Mouse (Mus musculus) kidney, adult 2 months (tissue): ENCODE data around the gene Fndc11. TPM values are rescaled to one million over a fixed set of nuclear protein-coding genes. Genes with fewer than 3 reads are reported as not detected.

Source experiments
- DNase-seq: peaks from one replicate; pipeline ENCODE4 v3.0.0; 2021
- H3K27ac ChIP-seq: fragments of 200-500 bp; 2 replicates; pipeline ENCODE4 v1.5.1; 2012; ENCODE audit warnings: low read depth, low read length, control low read depth, inconsistent platforms; ENCODE audit not compliant: insufficient read depth
- H3K27me3 ChIP-seq: fragments of 200-500 bp; replicated peaks from 2 replicates; pipeline ENCODE4 v1.6.1; 2012; ENCODE audit warnings: mild to moderate bottlenecking, moderate library complexity, low read length, inconsistent platforms; ENCODE audit not compliant: control insufficient read depth, insufficient read depth
- H3K36me3 ChIP-seq: fragments of 200-500 bp; 2 replicates; pipeline ENCODE4 v1.6.1; 2012; ENCODE audit warnings: mild to moderate bottlenecking, moderate library complexity, low read length, inconsistent platforms; ENCODE audit not compliant: control insufficient read depth, insufficient read depth
- H3K4me1 ChIP-seq: fragments of 200-500 bp; 2 replicates; pipeline ENCODE4 v1.6.1; 2011; ENCODE audit warnings: low read length; ENCODE audit not compliant: control insufficient read depth, insufficient read depth
- H3K4me3 ChIP-seq: fragments of 200-500 bp; 2 replicates; pipeline ENCODE4 v1.5.1; 2011; ENCODE audit warnings: mild to moderate bottlenecking, low read depth, low read length, control low read depth; ENCODE audit not compliant: insufficient read depth
- CTCF ChIP-seq: fragments of 200-500 bp; conservative IDR thresholded peaks from 2 replicates; pipeline ENCODE4 v1.5.1; 2011; ENCODE audit warnings: low read depth, mild to moderate bottlenecking, control low read depth, low read length, moderate library complexity, mixed read lengths; ENCODE audit not compliant: insufficient read depth, insufficient read length
- POLR2A ChIP-seq: fragments of 200-500 bp; IDR thresholded peaks from one replicate; pipeline ENCODE4 v1.6.1; 2011; ENCODE audit warnings: low read depth, low read length, control low read depth
- WGBS: fragments of 180-500 bp; shearing (Covaris S2); methylation state at CpG from one replicate; pipeline ENCODE4 v1.1.7; 2018; 5-methylcytosine and 5-hydroxymethylcytosine counted together
- polyA plus RNA-seq: library from polyadenylated mRNA; depleted of rRNA; stranded (reverse); fragments of >200 nt; gene quantifications from 2 replicates; pipeline ENCODE4 v1.2.3, GENCODE M21; 2012

Fndc11 gene
- polyA plus RNA-seq, 1 experiment, result 0.77 TPM

DNA sequence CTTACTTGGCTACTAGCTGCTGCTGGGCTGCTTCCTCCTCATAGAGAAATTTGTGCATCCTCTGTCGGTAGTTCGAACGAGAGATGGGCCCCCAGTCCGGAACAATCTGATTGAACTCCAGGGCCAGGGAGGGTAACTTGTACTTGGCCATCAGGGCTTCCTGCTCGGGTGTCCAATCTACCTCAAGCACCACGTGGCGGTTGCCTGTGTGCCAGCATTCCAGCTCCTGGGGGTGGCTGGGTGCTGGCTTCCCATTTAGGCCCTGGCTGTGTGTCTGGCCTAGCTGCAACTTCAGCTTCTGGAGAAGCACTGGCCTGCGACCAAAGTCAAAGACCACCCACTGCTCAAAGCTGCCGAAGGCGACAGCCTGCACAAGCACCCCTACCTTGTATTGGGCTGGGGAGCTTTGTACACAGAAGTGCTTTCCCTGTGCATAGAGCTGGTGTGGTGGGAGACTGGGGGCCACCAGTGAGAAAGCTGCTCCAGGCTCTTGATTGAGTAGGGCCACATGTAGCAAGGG is 18.3 kb downstream of the Fndc11 start:
- 63% methylated on average over 10 of the region's 10 CpGs for WGBS
- H3K27ac ChIP-seq, result no peak overlapping the region
- H3K4me3 ChIP-seq, result no peak overlapping the region
- H3K27me3 ChIP-seq, result no peaks in the 10 kb centered on the region
- DNase-seq, result peak; percentile 37
- no peak for TF ChIP-seq CTCF
- no peak for TF ChIP-seq POLR2A
- H3K36me3 ChIP-seq, result no peaks in the 10 kb centered on the region
- H3K4me1 ChIP-seq, result no peaks in the 10 kb centered on the region

GRCm38 (mm10) chr2:181238861-181239260 is 19.0 kb downstream of the Fndc11 start:
- WGBS, result 62% methylated on average over 2 of the region's 2 CpGs
- no peaks in the 10 kb centered on the region for H3K36me3 ChIP-seq
- H3K4me3 ChIP-seq, result peak overlapping the region; percentile 59; the same call in 1 of the 2 replicates
- no peaks in the 10 kb centered on the region for H3K4me1 ChIP-seq
- H3K27ac ChIP-seq, result no peak overlapping the region
- no peak for TF ChIP-seq POLR2A
- TF ChIP-seq CTCF, result no peak
- H3K27me3 ChIP-seq, result no peaks in the 10 kb centered on the region
- no peak for DNase-seq

DNA sequence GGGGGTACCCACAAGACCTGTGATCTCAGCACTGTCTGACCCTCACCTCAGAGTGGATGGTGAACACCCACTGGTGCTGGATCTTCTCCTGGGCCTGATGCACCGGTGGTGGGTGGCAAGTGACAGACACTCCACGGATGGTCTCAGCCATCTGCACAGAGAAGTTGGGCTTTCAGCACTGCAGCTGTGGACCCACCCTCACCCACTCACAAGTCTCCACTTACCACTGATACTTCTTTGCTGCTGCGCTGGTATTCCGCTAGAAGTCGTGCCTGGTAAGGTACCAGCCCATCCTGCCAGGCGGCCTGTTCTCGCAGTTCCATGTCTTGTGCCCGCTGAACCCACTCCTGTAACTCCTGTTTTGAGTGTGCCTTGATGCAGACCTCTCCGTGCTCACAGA is 19.4 kb downstream of the Fndc11 start:
- peak overlapping the region; percentile 59; the same call in 1 of the 2 replicates for H3K4me3 ChIP-seq
- TF ChIP-seq CTCF, result no peak
- no peak for TF ChIP-seq POLR2A
- no peaks in the 10 kb centered on the region for H3K36me3 ChIP-seq
- no peak overlapping the region for H3K27ac ChIP-seq
- no peak for DNase-seq
- 0 out of 2 replicates have a peak, but pooled peaks cover 2% of the 10 kb centered on the region for H3K4me1 ChIP-seq
- WGBS, result 87% methylated on average over 9 of the region's 9 CpGs
- H3K27me3 ChIP-seq, result no peaks in the 10 kb centered on the region

- Histone ChIP-seq H3K36me3 (no peaks in the 10 kb centered on the region), H3K4me1 (0 out of 2 replicates have a peak, but pooled peaks cover 2% of the 10 kb centered on the region), H3K27me3 (no peaks in the 10 kb centered on the region), H3K4me3 (peak overlapping the region; percentile 59), H3K27ac (no peak overlapping the region)
- no peak for DNase-seq
- TF ChIP-seq CTCF (no peak), POLR2A (no peak)
- 86% methylated on average over 13 of the region's 13 CpGs for WGBS
These were observed 21.1 kb downstream of the Fndc11 start for GRCm38 (mm10) chr2:181240806-181241440.

GRCm38 (mm10) chr2:181241602-181242313 is 21.9 kb downstream of the Fndc11 start, which contains the start of gene Helz2:
Gene Helz2, minus strand, starts transcription at chr2:181242027.
- TF ChIP-seq CTCF (no peak), POLR2A (peak; percentile 9)
- WGBS, result 2% methylated on average over 16 of the region's 16 CpGs
- H3K4me3 ChIP-seq, result peak within 1 kb of the TSS; percentile 59
- 0 out of 2 replicates have a peak, but pooled peaks cover 2% of the 10 kb centered on the region for H3K4me1 ChIP-seq
- DNase-seq, result peak; percentile 70
- no peaks in the 10 kb centered on the region for H3K27me3 ChIP-seq
- peak within 1 kb of the TSS; percentile 2; the same call in 1 of the 2 replicates for H3K27ac ChIP-seq
- H3K36me3 ChIP-seq, result no peaks in the 10 kb centered on the region

DNA sequence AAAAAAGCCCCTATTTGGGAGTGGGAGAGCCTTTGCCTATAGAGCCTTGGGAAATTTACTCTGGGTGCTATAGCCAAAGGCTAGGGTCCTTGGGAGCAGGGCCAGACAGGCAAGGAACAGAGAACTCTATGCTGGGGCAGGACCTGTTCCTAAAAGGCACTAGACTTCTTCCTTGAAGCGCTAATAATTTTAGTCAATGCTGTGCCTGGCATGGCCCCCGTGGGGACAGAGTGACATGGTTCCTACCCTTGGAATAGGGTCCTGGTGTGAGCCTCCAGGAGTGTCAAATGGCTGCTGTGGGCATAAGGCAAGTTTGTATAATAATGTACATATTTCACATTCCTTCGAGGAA is 22.5 kb downstream of the Fndc11 start:
- Histone ChIP-seq H3K36me3 (no peaks in the 10 kb centered on the region), H3K4me3 (no peak overlapping the region), H3K27me3 (no peaks in the 10 kb centered on the region), H3K4me1 (0 out of 2 replicates have a peak, but pooled peaks cover 2% of the 10 kb centered on the region), H3K27ac (no peak overlapping the region)
- no peak for DNase-seq
- 47% methylated on average over 3 of the region's 3 CpGs for WGBS
- TF ChIP-seq POLR2A (no peak), CTCF (no peak)

DNA sequence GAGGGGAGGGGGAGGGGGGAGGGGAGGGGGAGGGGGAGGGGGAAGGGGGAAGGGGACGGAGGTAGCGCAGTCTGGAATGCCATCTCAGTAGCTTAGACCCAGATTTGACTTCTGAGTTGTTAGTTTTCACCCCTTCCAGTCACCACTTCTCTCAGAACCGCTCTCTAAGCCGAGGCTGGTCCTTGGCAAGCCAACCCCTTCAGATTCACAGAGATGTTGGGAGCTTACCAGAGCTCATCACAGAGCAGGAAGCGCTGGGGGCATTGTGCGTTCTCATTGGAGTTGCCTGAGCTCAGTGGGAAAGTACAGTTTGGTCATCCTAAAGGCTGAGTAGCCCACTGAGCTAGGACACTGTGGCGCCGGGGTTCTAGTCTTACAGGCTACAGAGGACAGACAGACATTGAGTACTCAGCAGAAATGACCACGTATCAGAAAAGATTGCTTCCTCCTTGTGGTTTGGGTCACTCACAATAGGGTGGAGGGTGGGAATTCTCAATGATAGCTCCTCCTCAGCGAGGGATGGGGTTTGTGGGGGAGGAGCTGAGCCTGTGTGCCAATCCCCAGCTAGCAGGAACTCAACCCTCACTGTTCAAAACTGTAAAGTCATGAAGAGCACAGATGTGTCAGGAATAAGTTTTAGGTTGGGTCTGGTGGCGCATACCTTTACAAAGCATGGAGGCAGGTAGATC is 24.0 kb downstream of the Fndc11 start:
- peak; percentile 65 for DNase-seq
- Histone ChIP-seq H3K4me1 (0 out of 2 replicates have a peak, but pooled peaks cover 2% of the 10 kb centered on the region), H3K27me3 (no peaks in the 10 kb centered on the region), H3K4me3 (no peak overlapping the region; the same call in 1 of the 2 replicates), H3K27ac (0 out of 2 replicates have a peak overlapping the region, but pooled peaks have one; percentile 43), H3K36me3 (no peaks in the 10 kb centered on the region)
- TF ChIP-seq CTCF (no peak), POLR2A (no peak)
- WGBS, result 45% methylated on average over 9 of the region's 11 CpGs
